Mouse (Mus musculus) heart, postnatal 0 days (tissue): Measurements from ENCODE around the gene Abcg5. TPM values are rescaled to one million over a fixed set of nuclear protein-coding genes. Genes with fewer than 3 reads are reported as not detected.

Source experiments
- ATAC-seq: fragments of 200-750 bp; cut with Nextera tagmentation; 2 replicates; pipeline ENCODE4 v1.8.0; 2017; ENCODE audit warnings: low read depth, moderate number of reproducible peaks, moderate library complexity; ENCODE audit not compliant: insufficient read depth
- DNase-seq: peaks from one replicate; pipeline ENCODE4 v3.0.0-alpha.2; 2016; ENCODE audit warnings: low spot score
- H3K27ac ChIP-seq: fragments of 300-500 bp; sonication (generic); 2 replicates; pipeline ENCODE4 v1.5.1; 2014; ENCODE audit warnings: low read depth, mild to moderate bottlenecking
- H3K27me3 ChIP-seq: fragments of 300-500 bp; sonication (generic); 2 replicates; pipeline ENCODE4 v1.6.1; 2014; ENCODE audit warnings: low read length, mixed read lengths; ENCODE audit not compliant: control insufficient read depth, insufficient read depth
- H3K36me3 ChIP-seq: fragments of 300-500 bp; sonication (generic); replicated peaks from 2 replicates; pipeline ENCODE4 v1.6.1; 2014; ENCODE audit warnings: low read length, mixed read lengths; ENCODE audit not compliant: control insufficient read depth, insufficient read depth
- H3K4me1 ChIP-seq: fragments of 300-500 bp; sonication (generic); 2 replicates; pipeline ENCODE4 v1.6.1; 2014; ENCODE audit warnings: antibody characterized with exemption; ENCODE audit not compliant: control insufficient read depth, insufficient read depth
- H3K4me2 ChIP-seq: fragments of 300-500 bp; sonication (generic); 2 replicates; pipeline ENCODE4 v1.6.1; 2014; ENCODE audit warnings: low read depth, mild to moderate bottlenecking, low read length, moderate library complexity
- H3K4me3 ChIP-seq: fragments of 300-500 bp; sonication (generic); 2 replicates; pipeline ENCODE4 v1.5.1; 2014; ENCODE audit warnings: low read depth, low read length
- H3K9ac ChIP-seq: fragments of 300-500 bp; sonication (generic); replicated peaks from 2 replicates; pipeline ENCODE4 v1.6.1; 2014; ENCODE audit warnings: low read depth, low read length, mixed read lengths
- H3K9me3 ChIP-seq: fragments of 300-500 bp; sonication (generic); replicated peaks from 2 replicates; pipeline ENCODE4 v1.6.1; 2016; ENCODE audit warnings: low read length; ENCODE audit not compliant: control insufficient read depth
- CTCF ChIP-seq: IDR thresholded peaks from 2 replicates; pipeline ENCODE4 v1.5.1; 2016; ENCODE audit warnings: antibody characterized with exemption, control low read depth, low read depth
- EP300 ChIP-seq: IDR thresholded peaks from 2 replicates; pipeline ENCODE4 v1.6.1; 2016; ENCODE audit warnings: antibody characterized with exemption, low read depth
- WGBS: fragments of 180-500 bp; shearing (Covaris S2); extraction: QIAGEN DNeasy Blood & Tissue Kit; methylation state at CpG from one replicate; pipeline ENCODE4 v1.1.7; 2014; 5-methylcytosine and 5-hydroxymethylcytosine counted together
- polyA plus RNA-seq: library from polyadenylated mRNA; unstranded; fragments of >200 nt; fragmentation: Nextera tagmentation; extraction: Ambion mirVana; gene quantifications from 2 replicates; pipeline ENCODE4 v1.2.1, GENCODE M21; 2015
- total RNA-seq: library from RNA; depleted of rRNA; stranded (reverse); fragments of >200 nt; gene quantifications from 2 replicates; pipeline ENCODE4 v1.2.3, GENCODE M21; 2014; ENCODE audit warnings: low replicate concordance

Gene Abcg5
- total and polyA plus RNA-seq, 2 experiments from 2014 or later, result not detected

DNA sequence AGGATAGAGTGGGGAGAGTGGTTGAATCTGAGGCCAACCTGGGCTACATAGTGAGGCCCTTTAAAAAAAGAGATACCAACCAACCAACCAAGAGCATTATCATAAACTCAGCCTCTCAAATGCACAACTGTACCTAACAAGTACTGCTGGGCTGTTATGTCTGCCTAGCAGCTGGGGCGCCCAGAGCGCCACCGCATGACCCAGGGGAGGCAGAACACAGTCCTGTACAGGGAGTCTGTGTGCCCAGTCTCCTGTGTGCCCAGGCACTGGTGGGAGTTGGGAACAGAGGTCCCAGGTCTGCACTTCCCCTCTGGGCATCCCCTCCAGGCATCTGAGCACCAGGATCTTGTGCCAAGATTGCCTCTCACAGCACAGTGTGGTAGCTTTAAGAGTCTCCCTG, 42.4 kb upstream of the Abcg5 start:
- H3K4me1 ChIP-seq, result no peaks in the 10 kb centered on the region; the same call in 1 of the 2 replicates
- ATAC-seq (no peak), DNase-seq (no peak)
- H3K27ac ChIP-seq, result no peak overlapping the region
- peaks cover 71% of the 10 kb centered on the region for H3K36me3 ChIP-seq
- H3K27me3 ChIP-seq, result no peaks in the 10 kb centered on the region
- WGBS, result 97% methylated on average over 3 of the region's 3 CpGs
- H3K9me3 ChIP-seq, result no peaks in the 10 kb centered on the region
- H3K9ac ChIP-seq, result no peak overlapping the region
- no peak overlapping the region for H3K4me2 ChIP-seq
- TF ChIP-seq EP300 (no peak), CTCF (no peak)
- no peak overlapping the region for H3K4me3 ChIP-seq

DNA sequence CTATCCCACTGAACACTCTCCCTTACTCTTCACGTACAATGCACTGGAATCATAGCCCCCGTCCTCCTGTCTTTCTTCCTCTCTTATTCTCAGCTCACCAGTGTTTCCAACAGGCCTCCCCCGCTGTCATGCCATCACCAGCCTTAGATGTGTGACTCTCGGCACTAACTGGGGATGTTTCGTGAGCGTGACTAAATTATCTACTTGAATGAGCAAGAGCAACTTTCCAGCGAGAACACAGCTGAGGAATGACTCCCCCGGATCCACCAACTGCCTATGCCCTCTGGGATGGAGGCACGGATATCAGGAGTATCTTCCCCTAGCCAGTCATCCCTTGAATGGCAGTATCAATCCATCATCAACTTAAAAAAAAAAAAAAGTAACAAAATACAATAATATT, 41.2 kb upstream of the Abcg5 start:
- 83% methylated on average over 9 of the region's 9 CpGs for WGBS
- ATAC-seq (no peak), DNase-seq (no peak)
- Histone ChIP-seq H3K4me2 (no peak overlapping the region), H3K27ac (no peak overlapping the region), H3K9me3 (no peaks in the 10 kb centered on the region), H3K27me3 (no peaks in the 10 kb centered on the region), H3K4me1 (no peaks in the 10 kb centered on the region; the same call in 1 of the 2 replicates), H3K4me3 (no peak overlapping the region), H3K36me3 (peaks cover 64% of the 10 kb centered on the region), H3K9ac (no peak overlapping the region)
- TF ChIP-seq EP300, result no peak
- no peak for TF ChIP-seq CTCF

DNA sequence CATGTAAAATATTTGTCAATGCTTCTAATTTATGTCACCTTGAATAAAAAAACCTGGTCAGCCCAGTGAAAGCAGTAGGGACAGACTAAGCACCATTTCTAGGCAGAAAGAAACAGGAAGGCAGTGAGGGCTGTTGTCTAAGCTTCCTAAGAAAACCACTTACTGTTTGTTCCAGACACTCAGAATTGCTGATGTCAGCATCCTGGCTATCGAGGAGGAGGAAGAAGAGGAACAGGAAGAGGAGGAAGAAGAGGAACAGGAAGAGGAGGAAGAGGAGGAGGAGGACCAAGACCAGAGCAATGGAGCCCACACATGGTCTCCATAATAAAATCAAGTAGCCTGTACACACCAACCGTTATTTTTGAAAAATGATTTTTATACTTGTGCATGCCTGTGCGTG, 36.3 kb upstream of the Abcg5 start:
- TF ChIP-seq EP300 (no peak), CTCF (no peak)
- no peak overlapping the region for H3K9ac ChIP-seq
- H3K9me3 ChIP-seq, result no peaks in the 10 kb centered on the region
- no peaks in the 10 kb centered on the region for H3K27me3 ChIP-seq
- no peak overlapping the region for H3K27ac ChIP-seq
- DNase-seq (no peak), ATAC-seq (no peak)
- peaks cover 46% of the 10 kb centered on the region for H3K36me3 ChIP-seq
- H3K4me2 ChIP-seq, result no peak overlapping the region
- H3K4me3 ChIP-seq, result no peak overlapping the region
- no peaks in the 10 kb centered on the region for H3K4me1 ChIP-seq
- WGBS, result 74% methylated on average over 3 of the region's 3 CpGs

DNA sequence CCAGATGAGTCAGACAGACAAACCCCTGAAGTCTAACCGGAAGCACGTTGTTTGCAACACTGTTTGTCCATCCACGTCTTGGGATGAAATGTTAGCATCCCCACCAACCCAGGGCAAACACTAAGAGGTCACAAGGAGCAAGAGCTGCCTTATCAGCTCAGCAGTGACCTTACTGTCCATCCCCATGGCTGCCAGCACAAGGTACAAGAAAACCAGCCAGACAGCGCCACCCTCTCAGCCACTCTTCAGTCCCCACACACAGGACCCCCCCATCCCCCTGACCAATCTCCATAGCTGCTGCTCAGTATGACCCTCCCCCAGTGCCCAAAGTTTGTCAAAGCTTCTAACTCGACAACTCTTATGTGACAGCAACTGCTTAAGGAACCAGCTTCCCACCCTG, 34.6 kb upstream of the Abcg5 start:
- H3K36me3 ChIP-seq, result peaks cover 47% of the 10 kb centered on the region
- 78% methylated on average over 5 of the region's 5 CpGs for WGBS

DNA sequence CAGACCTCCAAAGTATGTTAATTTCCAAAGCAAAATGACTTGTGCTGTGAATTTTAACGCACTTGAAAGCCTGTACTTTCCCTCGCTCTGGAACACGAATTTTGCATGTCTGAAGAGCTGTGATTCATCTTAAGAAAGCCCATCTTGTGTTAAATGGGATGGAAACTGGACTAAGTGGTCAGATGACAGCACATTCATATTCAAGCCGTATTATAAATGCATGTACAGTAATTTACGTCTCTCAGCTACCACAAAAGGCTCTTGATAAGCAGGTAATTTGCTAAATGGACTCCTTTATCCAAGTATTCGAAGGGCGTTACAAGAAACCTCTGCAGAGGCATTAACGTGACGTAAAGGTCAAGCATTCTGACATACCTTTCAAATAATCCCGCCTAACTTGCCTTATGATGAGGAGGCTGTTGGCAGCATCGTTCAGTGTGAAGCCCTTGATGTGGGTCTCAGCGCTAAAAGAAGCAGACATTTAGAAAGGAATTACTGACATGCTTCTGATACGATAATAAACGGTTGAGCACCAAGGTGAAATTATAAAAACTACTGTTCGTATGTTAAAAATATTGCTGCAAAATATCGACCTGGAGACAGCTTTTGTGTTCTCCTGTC, 33.6 kb upstream of the Abcg5 start:
- H3K4me2 ChIP-seq, result no peak overlapping the region
- no peaks in the 10 kb centered on the region for H3K4me1 ChIP-seq
- no peaks in the 10 kb centered on the region for H3K9me3 ChIP-seq
- peaks cover 45% of the 10 kb centered on the region for H3K36me3 ChIP-seq
- H3K4me3 ChIP-seq, result no peak overlapping the region
- no peak overlapping the region for H3K27ac ChIP-seq
- TF ChIP-seq CTCF, result no peak
- no peak overlapping the region for H3K9ac ChIP-seq
- no peaks in the 10 kb centered on the region for H3K27me3 ChIP-seq
- no peak for ATAC-seq
- DNase-seq, result no peak
- WGBS, result 69% methylated on average over 16 of the region's 16 CpGs

More for the DNA sequence above, 34.6 kb upstream of the Abcg5 start:
- H3K27ac ChIP-seq, result no peak overlapping the region
- no peak overlapping the region for H3K4me2 ChIP-seq
- no peaks in the 10 kb centered on the region for H3K27me3 ChIP-seq
- no peak overlapping the region for H3K9ac ChIP-seq
- H3K4me3 ChIP-seq, result no peak overlapping the region
- TF ChIP-seq CTCF (no peak), EP300 (no peak)
- DNase-seq (no peak), ATAC-seq (no peak)
- H3K9me3 ChIP-seq, result no peaks in the 10 kb centered on the region
- no peaks in the 10 kb centered on the region for H3K4me1 ChIP-seq

DNA sequence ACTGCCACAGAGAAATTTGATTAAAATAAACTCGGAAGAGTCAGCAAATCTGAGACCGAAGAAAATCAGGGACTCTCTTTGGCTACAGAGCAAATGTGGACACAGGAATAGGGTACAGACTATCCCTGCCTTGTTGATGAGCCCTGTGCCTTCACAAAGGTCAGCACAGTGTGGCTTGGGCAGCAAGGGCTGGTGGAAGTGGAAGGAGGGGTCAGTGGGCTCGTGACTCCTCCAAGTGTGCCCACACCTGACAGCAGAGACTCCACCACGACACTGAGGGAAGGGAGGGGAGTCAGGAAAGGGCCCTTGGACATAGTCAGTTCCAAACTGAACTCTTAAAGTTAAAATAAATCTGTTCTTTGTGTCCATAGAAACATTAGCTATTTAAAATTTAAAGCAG, 32.1 kb upstream of the Abcg5 start:
- Histone ChIP-seq H3K4me2 (no peak overlapping the region), H3K36me3 (peaks cover 44% of the 10 kb centered on the region), H3K4me3 (no peak overlapping the region), H3K9me3 (no peaks in the 10 kb centered on the region), H3K27me3 (no peaks in the 10 kb centered on the region), H3K9ac (no peak overlapping the region), H3K4me1 (no peaks in the 10 kb centered on the region), H3K27ac (no peak overlapping the region)
- TF ChIP-seq EP300 (no peak), CTCF (no peak)
- WGBS, result 79% methylated on average over 4 of the region's 4 CpGs
- DNase-seq, result no peak
- no peak for ATAC-seq
